Mouse (Mus musculus) embryonic facial prominence, embryonic 12.5 days (tissue): ENCODE data around the gene Rpp14. TPM values are rescaled to one million over a fixed set of nuclear protein-coding genes. Genes with fewer than 3 reads are reported as not detected.
A peak's percentile ranks its signal among the peaks of the same experiment; 100 is the strongest.

Experiments used
- ATAC-seq: fragments of 200-750 bp; cut with Nextera tagmentation; 2 replicates; pipeline ENCODE4 v1.8.0; 2017; ENCODE audit not compliant: insufficient number of reproducible peaks, insufficient read depth, low FRiP score, low TSS enrichment
- H3K27ac ChIP-seq: fragments of 300-500 bp; sonication (generic); 2 replicates; pipeline ENCODE4 v1.5.1; 2016; ENCODE audit warnings: mild to moderate bottlenecking
- H3K27me3 ChIP-seq: fragments of 300-500 bp; sonication (generic); 2 replicates; pipeline ENCODE4 v1.6.1; 2016; ENCODE audit warnings: mild to moderate bottlenecking, moderate library complexity
- H3K36me3 ChIP-seq: fragments of 300-500 bp; sonication (generic); 2 replicates; pipeline ENCODE4 v1.6.1; 2016; ENCODE audit warnings: mild to moderate bottlenecking
- H3K4me1 ChIP-seq: fragments of 300-500 bp; sonication (generic); 2 replicates; pipeline ENCODE4 v1.6.1; 2016
- H3K4me2 ChIP-seq: fragments of 300-500 bp; sonication (generic); replicated peaks from 2 replicates; pipeline ENCODE4 v1.6.1; 2016; ENCODE audit warnings: mild to moderate bottlenecking, moderate library complexity
- H3K4me3 ChIP-seq: fragments of 300-500 bp; sonication (generic); 2 replicates; pipeline ENCODE4 v1.5.1; 2016; ENCODE audit warnings: mild to moderate bottlenecking
- H3K9ac ChIP-seq: fragments of 300-500 bp; sonication (generic); 2 replicates; pipeline ENCODE4 v1.6.1; 2016; ENCODE audit warnings: mild to moderate bottlenecking, moderate library complexity
- H3K9me3 ChIP-seq: fragments of 300-500 bp; sonication (generic); 2 replicates; pipeline ENCODE4 v1.6.1; 2016; ENCODE audit warnings: mild to moderate bottlenecking, moderate library complexity
- WGBS: fragments of 180-500 bp; shearing (Covaris S2); methylation state at CpG from one replicate; pipeline ENCODE4 v1.1.7; 2016; 5-methylcytosine and 5-hydroxymethylcytosine counted together
- polyA plus RNA-seq: library from polyadenylated mRNA; unstranded; fragments of >200 nt; fragmentation: Nextera tagmentation; extraction: Ambion mirVana; gene quantifications from 2 replicates; pipeline ENCODE4 v1.2.1, GENCODE M21; 2016

Gene Rpp14
- polyA plus RNA-seq, 1 experiment from 2014 or later: 56.4 TPM

DNA sequence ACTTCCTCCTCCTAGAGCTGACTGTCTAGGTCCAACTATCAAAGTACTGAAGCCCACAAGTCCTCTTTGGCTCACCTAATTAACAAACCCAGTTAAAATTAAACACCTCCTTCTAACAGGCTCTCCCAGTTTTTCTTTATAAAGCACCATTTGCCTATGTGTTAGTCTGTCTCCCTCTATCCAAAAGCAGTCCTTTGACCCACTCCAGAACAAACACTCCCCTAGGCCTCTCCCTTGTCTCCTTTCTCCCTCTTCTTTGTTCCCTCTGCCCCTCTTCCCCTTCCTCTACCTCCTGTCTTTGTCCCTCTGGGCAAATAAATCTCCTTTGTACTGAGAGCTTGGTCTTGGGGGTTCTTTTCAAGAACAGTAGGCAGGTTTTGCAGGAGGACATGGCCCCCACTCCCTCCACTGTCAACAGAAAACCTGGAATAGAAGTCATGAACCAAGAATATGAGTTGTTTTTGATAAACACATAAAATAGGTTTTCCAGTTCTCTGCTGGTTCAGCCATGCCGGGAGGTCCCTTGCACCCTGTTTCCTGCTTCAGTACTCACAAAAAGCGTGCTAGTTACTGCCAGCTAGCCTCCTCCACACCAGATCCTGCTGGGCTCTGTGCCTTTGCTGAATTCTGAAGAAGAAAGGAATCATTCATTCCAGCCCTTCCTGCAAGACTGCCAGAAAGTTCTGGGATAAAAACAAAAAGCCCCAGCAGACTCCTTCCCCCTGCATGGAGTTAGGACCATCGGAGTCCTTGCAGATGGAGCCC, 17.4 kb upstream of the Rpp14 start:
- 37% methylated on average over 3 of the region's 3 CpGs for WGBS
- peaks cover 6% of the 10 kb centered on the region; the same call in 1 of the 2 replicates for H3K4me1 ChIP-seq
- H3K4me3 ChIP-seq: no peak overlapping the region
- H3K27ac ChIP-seq: no peak overlapping the region
- ATAC-seq: no peak
- H3K27me3 ChIP-seq: no peaks in the 10 kb centered on the region
- H3K36me3 ChIP-seq: no peaks in the 10 kb centered on the region
- no peaks in the 10 kb centered on the region for H3K9me3 ChIP-seq
- no peak overlapping the region for H3K9ac ChIP-seq
- no peak overlapping the region for H3K4me2 ChIP-seq

DNA sequence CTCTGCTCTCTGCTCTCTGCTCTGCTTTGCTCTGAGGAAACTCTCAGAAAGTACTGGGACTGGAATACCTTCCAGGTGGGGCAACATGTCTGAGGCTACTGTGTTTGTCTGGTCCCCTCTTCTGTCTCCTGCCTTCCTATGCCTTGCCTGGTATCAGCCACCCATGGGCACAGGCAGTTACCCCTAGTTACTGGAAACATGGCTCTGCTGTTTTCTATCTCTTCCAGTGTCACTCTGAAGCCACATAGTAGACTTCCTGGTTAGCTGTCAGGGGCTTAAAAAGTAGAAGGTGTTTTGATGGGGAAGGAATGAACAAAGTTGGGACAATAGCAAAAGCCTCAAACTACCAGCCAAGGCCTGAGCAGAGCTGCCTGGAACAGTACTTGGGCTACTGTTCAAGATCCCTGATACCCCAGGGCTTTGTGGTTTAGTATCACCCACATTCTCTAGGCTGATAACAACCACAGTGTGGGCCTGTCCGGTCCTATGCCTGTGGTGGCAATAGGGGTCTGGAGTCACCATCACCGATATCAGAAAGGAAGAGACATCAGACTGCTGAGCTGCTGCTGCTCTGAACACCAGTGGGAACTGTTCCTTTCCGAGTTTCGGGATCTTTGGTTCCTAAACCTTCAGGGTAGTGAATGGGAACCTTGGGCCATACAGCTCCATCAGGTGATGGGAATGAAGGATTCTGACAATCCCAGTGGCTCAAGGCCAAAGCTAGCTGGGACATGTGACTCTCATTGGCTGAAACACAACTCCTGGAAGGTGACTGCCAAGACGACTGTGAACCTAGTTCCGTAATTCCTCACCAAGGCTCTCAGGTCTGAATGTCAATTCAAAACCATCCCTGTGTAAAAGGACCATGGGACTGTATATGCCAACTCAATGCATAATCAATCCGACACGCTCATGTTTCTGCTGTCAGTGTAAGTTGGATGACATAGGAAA, 16.1 kb upstream of the Rpp14 start:
- Histone ChIP-seq H3K4me3 (no peak overlapping the region), H3K4me1 (peaks cover 6% of the 10 kb centered on the region; the same call in 1 of the 2 replicates), H3K9ac (no peak overlapping the region), H3K27me3 (no peaks in the 10 kb centered on the region), H3K4me2 (no peak overlapping the region), H3K36me3 (no peaks in the 10 kb centered on the region), H3K9me3 (no peaks in the 10 kb centered on the region), H3K27ac (no peak overlapping the region)
- ATAC-seq: no peak
- WGBS: 89% methylated on average over 8 of the region's 8 CpGs

DNA sequence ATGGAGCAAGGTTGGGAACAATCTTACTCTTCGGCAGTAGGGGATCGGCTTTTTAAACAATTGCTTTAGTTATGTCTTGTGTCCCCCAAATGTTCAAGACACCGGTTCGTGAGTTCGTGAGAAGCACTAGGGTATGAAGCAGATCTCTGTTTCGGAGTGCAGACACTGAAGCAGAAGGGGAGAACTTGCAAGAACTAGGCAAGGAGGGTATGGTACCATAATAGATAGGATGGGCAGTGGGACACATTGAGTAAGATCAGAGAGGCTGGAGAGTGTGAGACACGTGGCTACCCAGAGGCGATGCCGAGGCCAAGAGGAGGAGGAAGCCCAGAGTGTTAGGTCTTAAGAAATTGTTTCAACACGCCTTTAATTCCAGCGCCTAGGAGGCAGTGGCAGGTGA, 551 bp downstream of the Rpp14 start:
- H3K4me1 ChIP-seq: peaks cover 15% of the 10 kb centered on the region; the same call in 1 of the 2 replicates
- H3K4me2 ChIP-seq: peak overlapping the region; percentile 90
- peak overlapping the region; percentile 72 for H3K4me3 ChIP-seq
- WGBS: 4% methylated on average over 11 of the region's 11 CpGs
- H3K9me3 ChIP-seq: no peaks in the 10 kb centered on the region
- H3K36me3 ChIP-seq: peaks cover 19% of the 10 kb centered on the region
- H3K27ac ChIP-seq: peak overlapping the region; percentile 96
- H3K9ac ChIP-seq: peak overlapping the region; percentile 80
- no peaks in the 10 kb centered on the region for H3K27me3 ChIP-seq
- ATAC-seq: 0 out of 2 replicates have a peak, but pooled peaks have one; percentile 22

DNA sequence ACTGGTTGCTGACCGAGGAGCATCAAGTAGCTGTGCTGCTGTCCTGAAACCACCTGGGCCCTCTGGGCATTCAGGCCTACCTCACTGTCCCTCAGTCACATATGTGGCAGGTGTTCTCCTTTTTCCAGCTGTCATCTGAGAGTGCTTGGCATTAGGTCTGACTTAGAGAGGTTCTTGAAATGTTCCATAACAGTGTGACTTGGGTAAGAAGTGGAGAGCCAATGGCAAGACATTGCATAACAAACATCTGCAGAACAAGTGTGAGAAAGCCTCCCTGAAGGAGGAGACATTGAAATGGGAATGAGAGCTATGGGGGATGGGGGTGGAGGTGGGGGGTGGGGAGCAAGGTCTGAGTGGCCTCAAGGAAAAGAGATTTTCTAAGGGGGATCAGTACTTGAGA, 2.8 kb downstream of the Rpp14 start:
- Histone ChIP-seq H3K27me3 (no peaks in the 10 kb centered on the region), H3K4me3 (no peak overlapping the region), H3K4me1 (peaks cover 15% of the 10 kb centered on the region; the same call in 1 of the 2 replicates), H3K36me3 (peaks cover 38% of the 10 kb centered on the region), H3K27ac (no peak overlapping the region), H3K9ac (no peak overlapping the region), H3K9me3 (no peaks in the 10 kb centered on the region), H3K4me2 (no peak overlapping the region)
- WGBS: 95% methylated on average over 1 of the region's 1 CpGs
- no peak for ATAC-seq

DNA sequence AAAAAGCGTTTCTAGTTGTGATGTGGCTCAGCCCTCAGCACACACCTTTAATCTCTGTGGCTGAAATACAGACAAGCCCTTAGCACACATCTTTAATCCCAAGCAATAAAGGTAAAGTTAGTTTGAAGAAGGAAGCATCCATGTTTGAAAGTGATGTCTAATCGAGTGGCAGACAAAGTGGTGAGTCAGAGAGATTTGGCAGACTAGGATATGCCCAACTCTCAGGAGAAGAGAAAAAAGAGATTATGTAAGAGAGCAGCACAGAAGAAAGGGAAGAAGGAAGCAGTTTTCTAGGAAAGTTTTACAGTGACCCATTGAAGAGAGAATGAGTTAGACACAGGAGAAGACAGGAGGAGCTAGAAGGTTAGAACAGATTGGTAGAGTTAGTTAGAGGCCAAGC, 8.8 kb downstream of the Rpp14 start:
- H3K9me3 ChIP-seq: no peaks in the 10 kb centered on the region
- no peak overlapping the region for H3K9ac ChIP-seq
- no peak overlapping the region for H3K4me3 ChIP-seq
- peaks cover 56% of the 10 kb centered on the region for H3K36me3 ChIP-seq
- whole genome bisulfite sequencing: 90% methylated on average over 2 of the region's 2 CpGs
- H3K27me3 ChIP-seq: no peaks in the 10 kb centered on the region
- H3K4me2 ChIP-seq: no peak overlapping the region
- H3K4me1 ChIP-seq: no peaks in the 10 kb centered on the region
- ATAC-seq: no peak
- H3K27ac ChIP-seq: no peak overlapping the region

DNA sequence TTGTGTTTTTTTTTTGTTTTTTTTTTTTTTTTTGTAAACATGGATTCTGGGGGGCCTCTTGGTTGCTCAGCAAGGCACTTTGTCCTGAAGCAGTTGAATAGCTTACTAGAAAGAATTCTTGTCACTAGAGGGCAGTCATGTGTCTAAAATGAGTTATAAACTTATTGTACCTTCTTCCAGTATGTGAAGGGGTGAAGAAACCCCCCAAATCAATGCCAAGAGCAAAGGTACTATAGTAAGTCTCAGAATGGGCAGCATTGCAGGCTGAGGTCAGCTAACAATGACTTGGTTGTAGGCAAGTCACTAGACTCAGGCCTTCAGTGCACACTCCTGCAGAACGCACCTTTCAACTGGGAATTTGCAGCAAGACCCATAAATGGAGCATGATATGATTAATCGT, 12.4 kb downstream of the Rpp14 start:
- Histone ChIP-seq H3K9ac (no peak overlapping the region), H3K36me3 (peaks cover 27% of the 10 kb centered on the region), H3K4me1 (no peaks in the 10 kb centered on the region), H3K4me3 (no peak overlapping the region), H3K27me3 (no peaks in the 10 kb centered on the region), H3K27ac (no peak overlapping the region), H3K9me3 (no peaks in the 10 kb centered on the region), H3K4me2 (no peak overlapping the region)
- ATAC-seq: no peak
- 86% methylated on average over 2 of the region's 2 CpGs for WGBS

DNA sequence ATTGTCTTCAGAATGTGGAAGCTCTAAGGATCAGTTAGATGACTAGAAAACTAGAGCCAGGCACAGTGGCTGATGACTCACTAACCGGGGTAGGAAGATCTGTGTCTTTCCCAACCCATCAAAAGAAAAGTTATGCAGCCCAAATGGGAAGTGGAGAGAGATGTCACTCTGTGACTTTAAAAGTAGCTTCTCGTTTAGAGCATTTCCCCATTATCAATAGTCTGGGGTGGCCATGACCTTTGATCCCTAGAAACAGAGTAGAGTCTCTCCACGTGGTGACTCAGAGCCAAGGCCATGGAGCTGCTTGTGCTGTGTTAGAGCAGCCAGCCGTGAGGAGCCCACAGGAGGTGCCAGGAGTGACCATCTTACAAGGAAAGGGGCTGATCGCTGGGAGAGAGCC, 13.3 kb downstream of the Rpp14 start:
- Histone ChIP-seq H3K4me2 (no peak overlapping the region), H3K4me3 (no peak overlapping the region), H3K27ac (no peak overlapping the region), H3K27me3 (no peaks in the 10 kb centered on the region), H3K9me3 (no peaks in the 10 kb centered on the region), H3K36me3 (peaks cover 22% of the 10 kb centered on the region), H3K4me1 (no peaks in the 10 kb centered on the region), H3K9ac (no peak overlapping the region)
- ATAC-seq: no peak
- WGBS: 51% methylated on average over 5 of the region's 5 CpGs

DNA sequence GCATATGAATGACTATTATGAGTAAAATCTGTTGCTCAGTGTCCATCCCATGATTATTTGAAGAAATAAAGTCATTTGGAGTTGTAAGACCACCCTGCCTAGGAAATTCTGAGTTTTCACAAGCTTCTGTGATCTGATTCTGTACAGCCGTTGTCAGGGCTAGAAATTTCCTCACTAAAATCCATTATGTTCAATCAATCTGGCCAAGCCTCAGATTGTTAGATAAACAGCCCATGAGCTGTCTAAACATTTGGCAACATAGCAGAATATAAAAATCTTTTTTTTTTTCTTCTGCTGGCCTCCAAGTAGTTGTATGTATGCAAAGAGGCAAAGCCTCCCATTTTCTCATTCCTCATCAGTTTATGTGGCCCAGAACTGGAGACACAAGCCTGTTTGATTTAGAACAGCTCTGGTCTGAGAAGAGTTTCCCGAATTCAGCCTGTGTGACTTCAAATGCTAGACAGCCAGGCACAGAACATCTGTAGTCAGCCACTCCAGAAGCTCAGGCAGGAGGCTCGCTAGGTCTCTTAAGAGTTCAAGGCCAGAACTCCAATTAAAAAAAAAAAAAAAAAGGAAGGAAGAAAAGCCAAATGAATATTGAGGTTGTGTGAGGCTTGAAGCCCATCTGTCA, 14.9 kb downstream of the Rpp14 start:
- Histone ChIP-seq H3K36me3 (peaks cover 8% of the 10 kb centered on the region), H3K4me3 (no peak overlapping the region), H3K27me3 (no peaks in the 10 kb centered on the region), H3K9ac (no peak overlapping the region), H3K9me3 (no peaks in the 10 kb centered on the region), H3K4me2 (no peak overlapping the region), H3K4me1 (peaks cover 10% of the 10 kb centered on the region; the same call in 1 of the 2 replicates), H3K27ac (no peak overlapping the region)
- 58% methylated on average over 3 of the region's 3 CpGs for WGBS
- no peak for ATAC-seq

DNA sequence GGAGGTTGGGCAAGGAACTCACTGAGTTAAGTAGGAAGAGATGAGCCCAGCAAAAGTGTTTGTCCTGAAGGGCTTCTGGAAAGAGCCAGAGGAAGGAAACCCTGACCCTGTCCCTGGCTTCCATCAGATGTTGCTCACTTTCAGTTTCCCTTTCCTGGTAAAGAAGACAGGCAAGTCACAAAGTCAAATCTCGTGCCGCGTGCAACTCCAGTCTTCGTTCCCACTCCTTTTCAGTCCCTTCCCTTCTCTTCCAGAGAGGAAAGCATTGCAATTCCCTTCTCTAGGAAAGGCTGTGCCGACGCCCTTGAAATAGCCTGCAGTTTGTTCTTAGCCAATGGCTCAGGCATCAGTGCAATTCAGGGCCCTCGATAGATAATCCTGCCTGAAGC, 15.4 kb downstream of the Rpp14 start:
- 72% methylated on average over 7 of the region's 7 CpGs for WGBS
- Histone ChIP-seq H3K4me3 (no peak overlapping the region), H3K4me1 (peaks cover 10% of the 10 kb centered on the region; the same call in 1 of the 2 replicates), H3K36me3 (peaks cover 3% of the 10 kb centered on the region; the same call in 1 of the 2 replicates), H3K9ac (no peak overlapping the region), H3K27ac (no peak overlapping the region), H3K4me2 (no peak overlapping the region), H3K27me3 (no peaks in the 10 kb centered on the region), H3K9me3 (no peaks in the 10 kb centered on the region)
- ATAC-seq: no peak

DNA sequence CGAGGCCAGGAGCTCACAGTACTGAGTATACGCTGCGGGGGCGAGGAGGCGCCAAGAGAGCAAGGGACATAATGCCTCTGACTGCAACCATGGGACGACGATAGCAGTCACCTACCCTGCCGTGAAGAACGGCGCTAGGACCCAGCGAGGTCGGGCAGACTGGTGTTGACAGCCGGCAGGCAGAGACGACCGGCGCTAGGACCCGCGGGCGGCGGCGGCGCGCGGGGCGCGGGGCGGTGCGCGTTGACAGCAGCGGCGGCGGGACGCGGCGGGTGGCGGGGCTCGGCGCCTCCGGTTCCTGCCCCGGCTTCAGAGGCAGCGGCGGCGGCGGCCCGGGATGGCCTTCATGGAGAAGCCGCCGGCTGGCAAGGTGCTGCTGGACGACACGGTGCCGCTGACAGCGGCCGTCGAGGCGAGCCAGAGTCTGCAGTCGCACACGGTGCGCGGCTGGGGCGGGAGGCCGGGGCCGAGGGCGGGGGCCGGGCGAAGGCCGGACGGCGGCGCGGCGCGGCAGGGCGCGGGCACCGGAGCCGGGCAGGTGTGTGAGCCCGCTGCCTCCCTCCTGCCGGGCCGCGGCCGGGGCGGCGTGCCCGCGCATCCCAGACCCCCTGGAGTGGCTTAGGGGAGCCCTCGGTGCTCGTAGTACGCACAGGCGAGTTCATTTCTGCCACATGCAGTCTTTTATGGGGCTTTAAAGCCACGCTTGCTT, 18.0 kb downstream of the Rpp14 start, which contains the start of gene Pxk:
TSS of gene Pxk (plus strand) at position 234 of the 709 bp plus-strand sequence.
- 0 out of 2 replicates have a peak within 1 kb of the TSS, but pooled peaks have one; percentile 36 for H3K27ac ChIP-seq
- WGBS: under 1% methylated on average over 73 of the region's 89 CpGs
- peak; percentile 88 for ATAC-seq

DNA sequence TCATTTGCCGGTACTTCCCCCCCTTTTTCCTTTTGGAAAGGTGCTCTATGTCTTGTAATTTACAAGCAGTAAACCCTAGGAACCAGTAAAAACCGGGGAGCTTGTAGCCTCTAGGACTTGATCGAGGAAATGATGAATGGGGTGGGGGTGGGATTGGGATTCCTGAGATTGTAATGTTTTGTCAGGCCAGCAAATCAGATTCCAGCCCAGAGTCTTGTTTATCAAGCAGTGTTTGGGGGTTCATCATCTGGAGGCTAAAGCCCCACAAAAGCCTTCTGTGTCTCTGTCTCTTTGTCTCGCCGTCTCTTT, 18.5 kb downstream of the Rpp14 start:
- H3K4me1 ChIP-seq: peaks cover 10% of the 10 kb centered on the region; the same call in 1 of the 2 replicates
- H3K9me3 ChIP-seq: no peaks in the 10 kb centered on the region
- no peak for ATAC-seq
- no peaks in the 10 kb centered on the region for H3K36me3 ChIP-seq
- peak overlapping the region; percentile 66 for H3K4me2 ChIP-seq
- H3K9ac ChIP-seq: peak overlapping the region; percentile 77
- no peaks in the 10 kb centered on the region for H3K27me3 ChIP-seq
- WGBS: 7% methylated on average over 5 of the region's 5 CpGs
- H3K27ac ChIP-seq: 0 out of 2 replicates have a peak overlapping the region, but pooled peaks have one; percentile 36
- H3K4me3 ChIP-seq: peak overlapping the region; percentile 90

More for the DNA sequence above, 18.0 kb downstream of the Rpp14 start, which contains the start of gene Pxk:
- Histone ChIP-seq H3K4me1 (peaks cover 10% of the 10 kb centered on the region; the same call in 1 of the 2 replicates), H3K36me3 (no peaks in the 10 kb centered on the region), H3K4me3 (peak within 1 kb of the TSS; percentile 90), H3K9ac (peak within 1 kb of the TSS; percentile 77), H3K9me3 (no peaks in the 10 kb centered on the region), H3K27me3 (no peaks in the 10 kb centered on the region), H3K4me2 (peak within 1 kb of the TSS; percentile 66)
